Mouse (Mus musculus): Measurements from ENCODE around the gene Col4a3. TPM values are rescaled to one million over a fixed set of nuclear protein-coding genes. Genes with fewer than 3 reads are reported as not detected.

Gene Col4a3
- polyA plus RNA-seq, 1 experiment from 2014 or later, result 0.06 TPM

GRCm38 (mm10) chr1:82759520-82759919, 172.8 kb downstream of the Col4a3 start:
- Histone ChIP-seq H3K9ac (no peak overlapping the region), H3K4me3 (no peak overlapping the region), H3K4me1 (no peaks in the 10 kb centered on the region), H3K36me3 (peaks cover 24% of the 10 kb centered on the region), H3K9me3 (no peaks in the 10 kb centered on the region), H3K4me2 (no peak overlapping the region), H3K27ac (no peak overlapping the region), H3K27me3 (no peaks in the 10 kb centered on the region)
- no peak for ATAC-seq (ENCODE audit: insufficient number of reproducible peaks, low FRiP score, low TSS enrichment, low read depth)
- WGBS, result 87% methylated on average over 1 of the region's 1 CpGs

GRCm38 (mm10) chr1:82761454-82762169, 174.9 kb downstream of the Col4a3 start:
- Histone ChIP-seq H3K36me3 (peaks cover 7% of the 10 kb centered on the region), H3K27ac (no peak overlapping the region; the same call in 1 of the 2 replicates), H3K27me3 (no peaks in the 10 kb centered on the region), H3K9ac (no peak overlapping the region), H3K4me2 (no peak overlapping the region), H3K4me3 (no peak overlapping the region), H3K4me1 (no peaks in the 10 kb centered on the region), H3K9me3 (no peaks in the 10 kb centered on the region)
- WGBS, result 91% methylated on average over 8 of the region's 8 CpGs
- no peak for ATAC-seq (ENCODE audit: insufficient number of reproducible peaks, low FRiP score, low TSS enrichment, low read depth)

GRCm38 (mm10) chr1:82762274-82762673, 175.6 kb downstream of the Col4a3 start:
- H3K27me3 ChIP-seq, result no peaks in the 10 kb centered on the region

GRCm38 (mm10) chr1:82766227-82766626, 179.5 kb downstream of the Col4a3 start:
- no peak for ATAC-seq (ENCODE audit: insufficient number of reproducible peaks, low FRiP score, low TSS enrichment, low read depth)
- peaks cover 7% of the 10 kb centered on the region for H3K36me3 ChIP-seq
- no peaks in the 10 kb centered on the region for H3K4me1 ChIP-seq
- H3K9ac ChIP-seq, result no peak overlapping the region
- H3K27ac ChIP-seq, result no peak overlapping the region
- H3K4me2 ChIP-seq, result no peak overlapping the region
- no peaks in the 10 kb centered on the region for H3K9me3 ChIP-seq
- H3K27me3 ChIP-seq, result no peaks in the 10 kb centered on the region
- 39% methylated on average over 1 of the region's 1 CpGs for WGBS
- no peak overlapping the region for H3K4me3 ChIP-seq

More at GRCm38 (mm10) chr1:82762274-82762673, 175.6 kb downstream of the Col4a3 start:
- Histone ChIP-seq H3K9ac (no peak overlapping the region), H3K9me3 (no peaks in the 10 kb centered on the region), H3K4me2 (no peak overlapping the region), H3K27ac (no peak overlapping the region), H3K4me3 (no peak overlapping the region), H3K36me3 (peaks cover 7% of the 10 kb centered on the region), H3K4me1 (no peaks in the 10 kb centered on the region)
- whole genome bisulfite sequencing, result 84% methylated on average over 1 of the region's 1 CpGs
- ATAC-seq (ENCODE audit: insufficient number of reproducible peaks, low FRiP score, low TSS enrichment, low read depth), result no peak

GRCm38 (mm10) chr1:82766641-82767040, 179.9 kb downstream of the Col4a3 start:
- Histone ChIP-seq H3K9ac (no peak overlapping the region), H3K4me1 (no peaks in the 10 kb centered on the region), H3K27ac (no peak overlapping the region), H3K4me3 (no peak overlapping the region), H3K36me3 (peaks cover 7% of the 10 kb centered on the region), H3K9me3 (no peaks in the 10 kb centered on the region), H3K4me2 (no peak overlapping the region), H3K27me3 (no peaks in the 10 kb centered on the region)
- 42% methylated on average over 4 of the region's 4 CpGs for WGBS
- ATAC-seq (ENCODE audit: insufficient number of reproducible peaks, low FRiP score, low TSS enrichment, low read depth), result no peak

GRCm38 (mm10) chr1:82768269-82768668, 181.5 kb downstream of the Col4a3 start, which contains the start of gene Tm4sf20:
Gene Tm4sf20 (minus strand): TSS chr1:82768461.
- H3K4me1 ChIP-seq, result no peaks in the 10 kb centered on the region
- WGBS, result 71% methylated on average over 5 of the region's 5 CpGs
- H3K9me3 ChIP-seq, result no peaks in the 10 kb centered on the region
- no peaks in the 10 kb centered on the region for H3K36me3 ChIP-seq
- ATAC-seq (ENCODE audit: insufficient number of reproducible peaks, low FRiP score, low TSS enrichment, low read depth), result no peak
- no peaks in the 10 kb centered on the region for H3K27me3 ChIP-seq
- H3K9ac ChIP-seq, result no peak within 1 kb of the TSS
- H3K27ac ChIP-seq, result no peak within 1 kb of the TSS
- H3K4me3 ChIP-seq, result no peak within 1 kb of the TSS
- H3K4me2 ChIP-seq, result no peak within 1 kb of the TSS

GRCm38 (mm10) chr1:82771022-82771586, 184.4 kb downstream of the Col4a3 start, which contains the start of gene Gm47791:
Gene Gm47791 (minus strand): TSS chr1:82771243.
- ATAC-seq (ENCODE audit: insufficient number of reproducible peaks, low FRiP score, low TSS enrichment, low read depth), result no peak
- WGBS, result 88% methylated on average over 14 of the region's 15 CpGs
- H3K27me3 ChIP-seq, result no peaks in the 10 kb centered on the region
- no peaks in the 10 kb centered on the region for H3K4me1 ChIP-seq
- H3K4me2 ChIP-seq, result no peak within 1 kb of the TSS
- H3K27ac ChIP-seq, result no peak within 1 kb of the TSS
- H3K4me3 ChIP-seq, result no peak within 1 kb of the TSS
- H3K9me3 ChIP-seq, result no peaks in the 10 kb centered on the region
- H3K36me3 ChIP-seq, result no peaks in the 10 kb centered on the region
- H3K9ac ChIP-seq, result no peak within 1 kb of the TSS

Other genes with a start within 250 kb of the Col4a3 start
- gene Col4a4, start 72 bp upstream of the Col4a3 start, polyA plus RNA-seq (2015; fragmentation: Nextera tagmentation; extraction: Ambion mirVana), result 0.11 and 0.13 TPM in 2 replicates
- gene Mff, start 138.0 kb downstream of the Col4a3 start, polyA plus RNA-seq (2015; fragmentation: Nextera tagmentation; extraction: Ambion mirVana), result 191 and 197 TPM in 2 replicates
- gene Tm4sf20, start 181.5 kb downstream of the Col4a3 start, polyA plus RNA-seq (2015; fragmentation: Nextera tagmentation; extraction: Ambion mirVana), result 0.11 TPM in 1 of 2 replicates, not detected in the other
- gene Gm47791, start 184.3 kb downstream of the Col4a3 start, polyA plus RNA-seq (2015; fragmentation: Nextera tagmentation; extraction: Ambion mirVana), result not detected in 2 replicates

All from limb, embryonic 15.5 days (tissue).